Mouse (Mus musculus) neural tube, embryonic 11.5 days (tissue): ENCODE measurements at regions not wholly inside any gene's neighbourhood (a gene's known extent, or its start where the extent isn't known, plus 50 kb on each side); places are given as distances from the start of the nearest gene placed in this dataset.

Experiments
- ATAC-seq: fragments of 200-750 bp; cut with Nextera tagmentation; 2 replicates; pipeline ENCODE4 v1.8.0; 2017; ENCODE audit warnings: moderate number of reproducible peaks, mild to moderate bottlenecking, moderate TSS enrichment, moderate library complexity; ENCODE audit not compliant: insufficient read depth, low FRiP score, low TSS enrichment
- DNase-seq: peaks from one replicate; pipeline ENCODE4 v3.0.0-alpha.2; 2015; ENCODE audit warnings: low spot score
- H3K27ac ChIP-seq: fragments of 300-500 bp; sonication (generic); 2 replicates; pipeline ENCODE4 v1.5.1; 2014; ENCODE audit warnings: low read depth, mild to moderate bottlenecking, low read length
- H3K27me3 ChIP-seq: fragments of 300-500 bp; sonication (generic); 2 replicates; pipeline ENCODE4 v1.6.1; 2014; ENCODE audit warnings: mild to moderate bottlenecking, low read length, mixed read lengths; ENCODE audit not compliant: control insufficient read depth, insufficient read depth
- H3K36me3 ChIP-seq: fragments of 300-500 bp; sonication (generic); 2 replicates; pipeline ENCODE4 v1.6.1; 2014; ENCODE audit warnings: mild to moderate bottlenecking, low read length, moderate library complexity, mixed read lengths; ENCODE audit not compliant: control insufficient read depth, insufficient read depth
- H3K4me1 ChIP-seq: fragments of 300-500 bp; sonication (generic); 2 replicates; pipeline ENCODE4 v1.6.1; 2014; ENCODE audit warnings: low read length, mixed read lengths; ENCODE audit not compliant: control insufficient read depth, insufficient read depth
- H3K4me2 ChIP-seq: fragments of 300-500 bp; sonication (generic); 2 replicates; pipeline ENCODE4 v1.6.1; 2014; ENCODE audit warnings: low read depth, mild to moderate bottlenecking, moderate library complexity
- H3K4me3 ChIP-seq: fragments of 300-500 bp; sonication (generic); 2 replicates; pipeline ENCODE4 v1.5.1; 2014; ENCODE audit warnings: low read depth, low read length
- H3K9ac ChIP-seq: fragments of 300-500 bp; sonication (generic); 2 replicates; pipeline ENCODE4 v1.6.1; 2014; ENCODE audit warnings: mild to moderate bottlenecking, low read length
- H3K9me3 ChIP-seq: fragments of 300-500 bp; sonication (generic); 2 replicates; pipeline ENCODE4 v1.6.1; 2016; ENCODE audit warnings: low read length; ENCODE audit not compliant: control insufficient read depth
- WGBS: fragments of 180-500 bp; shearing (Covaris S2); extraction: QIAGEN DNeasy Blood & Tissue Kit; methylation state at CpG from one replicate; pipeline ENCODE4 v1.1.7; 2014; 5-methylcytosine and 5-hydroxymethylcytosine counted together

- no peak overlapping the region for H3K4me3 ChIP-seq
- H3K27ac ChIP-seq: no peak overlapping the region
- H3K4me1 ChIP-seq: no peaks in the 10 kb centered on the region
- 89% methylated on average over 3 of the region's 3 CpGs for WGBS
- no peak overlapping the region for H3K4me2 ChIP-seq
- no peak for ATAC-seq
- no peaks in the 10 kb centered on the region for H3K36me3 ChIP-seq
- DNase-seq: no peak
- H3K27me3 ChIP-seq: no peaks in the 10 kb centered on the region
- no peak overlapping the region for H3K9ac ChIP-seq
- no peaks in the 10 kb centered on the region for H3K9me3 ChIP-seq
Measured at GRCm38 (mm10) chr9:94467846-94468245, 70.0 kb downstream of the 1190002N15Rik start.

- Histone ChIP-seq H3K27me3 (no peaks in the 10 kb centered on the region), H3K36me3 (no peaks in the 10 kb centered on the region), H3K9ac (no peak overlapping the region), H3K9me3 (no peaks in the 10 kb centered on the region), H3K4me2 (no peak overlapping the region), H3K4me1 (no peaks in the 10 kb centered on the region), H3K4me3 (no peak overlapping the region), H3K27ac (no peak overlapping the region)
- DNase-seq: no peak
- no peak for ATAC-seq
- WGBS: 57% methylated on average over 6 of the region's 6 CpGs
Measured at GRCm38 (mm10) chr9:94456085-94456531, 81.8 kb downstream of the 1190002N15Rik start.

DNA sequence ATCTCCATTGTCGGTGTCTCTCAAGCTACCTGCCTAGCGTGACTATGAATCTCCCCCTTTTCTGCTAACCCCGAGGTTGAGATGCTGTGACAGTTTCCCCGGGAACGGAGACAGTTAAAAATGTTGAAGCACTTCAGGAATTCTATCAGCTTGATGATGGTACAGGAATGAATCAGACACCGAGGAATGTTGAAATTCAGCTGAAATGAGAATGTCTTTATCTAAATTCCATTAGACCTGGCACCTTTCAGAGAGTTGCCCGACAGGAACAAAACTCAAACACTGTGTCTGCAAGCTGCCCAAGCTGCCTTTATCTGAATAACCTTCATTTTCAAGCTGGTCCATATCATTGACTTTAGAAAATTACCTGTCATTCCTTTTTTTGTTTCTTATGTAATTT, 82.4 kb downstream of the 1190002N15Rik start:
- ATAC-seq: no peak
- H3K36me3 ChIP-seq: no peaks in the 10 kb centered on the region
- no peaks in the 10 kb centered on the region for H3K4me1 ChIP-seq
- H3K27ac ChIP-seq: no peak overlapping the region
- H3K9me3 ChIP-seq: no peaks in the 10 kb centered on the region
- no peak overlapping the region for H3K4me2 ChIP-seq
- 74% methylated on average over 7 of the region's 7 CpGs for WGBS
- H3K27me3 ChIP-seq: no peaks in the 10 kb centered on the region
- no peak overlapping the region for H3K9ac ChIP-seq
- DNase-seq: no peak
- H3K4me3 ChIP-seq: no peak overlapping the region

DNA sequence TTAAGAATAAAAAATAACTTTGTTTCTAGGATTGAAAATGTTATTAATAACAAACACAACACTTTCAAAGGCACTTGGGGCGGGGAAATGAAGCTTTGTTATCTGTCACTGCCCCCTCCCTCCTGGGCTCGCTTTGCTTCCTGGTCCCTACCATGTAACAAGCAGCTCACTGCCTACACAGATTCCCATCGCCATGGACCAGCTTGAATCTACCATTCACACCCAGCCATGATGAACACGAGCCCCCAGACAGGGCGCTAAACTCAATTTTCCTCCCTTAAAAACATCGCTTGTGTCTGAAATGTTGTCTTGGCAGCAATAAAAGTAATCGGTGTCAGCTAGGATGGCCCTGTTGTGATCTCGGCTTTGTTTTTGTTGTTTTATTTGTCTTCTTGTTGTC, 88.0 kb downstream of the 1190002N15Rik start:
- 72% methylated on average over 8 of the region's 8 CpGs for WGBS
- no peak overlapping the region for H3K4me3 ChIP-seq
- ATAC-seq: no peak

DNA sequence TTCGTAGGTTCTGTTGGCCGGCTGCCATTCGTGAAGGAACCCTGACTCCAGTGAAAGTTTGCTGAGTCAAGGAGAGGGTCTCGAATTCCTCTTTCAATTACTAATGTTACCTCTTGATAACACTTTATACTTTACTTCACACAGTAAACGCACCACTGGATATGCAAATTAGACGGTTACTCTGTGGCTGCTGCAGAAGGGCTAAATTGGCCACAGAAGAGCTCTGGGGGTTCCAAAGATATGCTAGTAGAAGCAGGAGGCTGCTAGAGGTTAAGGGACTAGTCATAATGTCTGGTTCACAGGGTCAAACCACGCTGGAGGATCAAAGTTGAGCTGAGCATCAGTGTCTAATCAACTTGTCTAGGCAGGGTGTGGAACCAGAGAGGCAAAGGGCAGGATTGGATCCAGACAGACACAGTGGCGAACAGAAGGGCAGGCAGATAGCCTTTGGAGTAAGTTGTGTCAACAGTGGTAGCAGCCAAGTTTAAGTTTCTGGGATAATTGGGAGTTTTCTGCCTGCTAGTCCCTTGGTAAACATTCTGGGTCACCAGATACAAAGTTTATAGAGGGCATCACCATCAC, 91.6 kb downstream of the 1190002N15Rik start:
- H3K9me3 ChIP-seq: no peaks in the 10 kb centered on the region
- no peak overlapping the region for H3K9ac ChIP-seq
- H3K4me3 ChIP-seq: no peak overlapping the region
- no peak overlapping the region for H3K27ac ChIP-seq
- 84% methylated on average over 8 of the region's 8 CpGs for WGBS
- no peak overlapping the region for H3K4me2 ChIP-seq
- no peaks in the 10 kb centered on the region for H3K4me1 ChIP-seq
- no peak for ATAC-seq
- H3K27me3 ChIP-seq: no peaks in the 10 kb centered on the region
- H3K36me3 ChIP-seq: no peaks in the 10 kb centered on the region
- DNase-seq: no peak

More for the DNA sequence above, 88.0 kb downstream of the 1190002N15Rik start:
- Histone ChIP-seq H3K4me2 (no peak overlapping the region), H3K4me1 (no peaks in the 10 kb centered on the region), H3K9me3 (no peaks in the 10 kb centered on the region), H3K27ac (no peak overlapping the region), H3K9ac (no peak overlapping the region), H3K36me3 (no peaks in the 10 kb centered on the region), H3K27me3 (no peaks in the 10 kb centered on the region)
- no peak for DNase-seq

DNA sequence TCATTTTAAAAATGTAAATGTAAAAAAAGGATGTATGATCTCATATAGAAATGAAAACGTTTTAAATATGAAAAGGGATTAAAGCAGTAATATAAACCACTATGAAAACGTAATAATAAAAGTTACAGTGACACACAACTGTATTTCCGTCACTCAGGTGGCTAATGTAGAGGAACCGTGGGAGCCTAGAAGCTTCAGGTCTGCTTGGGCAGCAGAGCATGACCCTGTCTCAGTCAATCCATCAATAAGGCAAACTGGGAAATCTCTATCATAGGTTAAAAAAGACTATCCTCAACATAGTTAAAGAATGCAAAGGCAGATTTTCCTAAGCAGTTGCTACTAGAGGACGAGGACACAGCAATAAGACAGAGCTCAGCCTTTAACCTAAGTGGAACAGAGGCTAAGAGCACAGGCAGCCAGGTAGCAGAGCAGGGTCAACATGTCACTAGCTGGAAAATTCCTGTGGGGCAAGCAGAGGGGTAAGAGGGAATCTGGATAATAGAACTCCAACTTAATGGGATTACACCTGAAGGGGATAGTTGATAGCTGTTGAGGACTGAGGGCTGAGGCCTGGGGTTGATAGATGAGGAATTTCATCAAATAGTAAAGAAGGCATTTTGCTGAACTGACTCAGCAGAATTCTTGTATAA, 93.6 kb downstream of the 1190002N15Rik start:
- ATAC-seq (no peak), DNase-seq (no peak)
- Histone ChIP-seq H3K27ac (no peak overlapping the region), H3K4me2 (no peak overlapping the region), H3K27me3 (no peaks in the 10 kb centered on the region), H3K4me3 (no peak overlapping the region), H3K9me3 (no peaks in the 10 kb centered on the region), H3K9ac (no peak overlapping the region), H3K4me1 (no peaks in the 10 kb centered on the region), H3K36me3 (no peaks in the 10 kb centered on the region)
- WGBS: 75% methylated on average over 5 of the region's 5 CpGs

DNA sequence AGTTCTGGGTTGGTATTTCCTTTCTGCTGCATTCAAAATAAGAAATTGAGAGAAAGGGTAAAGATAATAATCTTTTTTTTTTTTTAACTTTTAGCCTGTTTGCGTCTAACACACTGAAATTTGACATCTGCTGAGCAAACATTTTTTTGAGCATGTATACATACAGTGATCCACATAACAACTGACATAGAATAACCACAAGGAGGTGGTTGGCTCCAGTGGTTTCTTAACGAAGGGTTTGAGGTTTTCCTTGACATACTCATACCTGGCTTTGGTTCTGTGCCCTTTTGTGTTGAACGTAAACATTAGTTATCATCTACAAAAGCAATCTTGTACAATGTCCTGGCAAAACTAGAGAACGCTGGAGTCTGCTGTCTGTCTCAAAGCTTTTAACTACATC, 96.5 kb downstream of the 1190002N15Rik start:
- Histone ChIP-seq H3K4me1 (no peaks in the 10 kb centered on the region), H3K4me2 (no peak overlapping the region), H3K27me3 (no peaks in the 10 kb centered on the region), H3K9me3 (no peaks in the 10 kb centered on the region), H3K36me3 (no peaks in the 10 kb centered on the region), H3K4me3 (no peak overlapping the region), H3K9ac (no peak overlapping the region), H3K27ac (no peak overlapping the region)
- no peak for ATAC-seq
- WGBS: 94% methylated on average over 4 of the region's 4 CpGs
- DNase-seq: no peak

DNA sequence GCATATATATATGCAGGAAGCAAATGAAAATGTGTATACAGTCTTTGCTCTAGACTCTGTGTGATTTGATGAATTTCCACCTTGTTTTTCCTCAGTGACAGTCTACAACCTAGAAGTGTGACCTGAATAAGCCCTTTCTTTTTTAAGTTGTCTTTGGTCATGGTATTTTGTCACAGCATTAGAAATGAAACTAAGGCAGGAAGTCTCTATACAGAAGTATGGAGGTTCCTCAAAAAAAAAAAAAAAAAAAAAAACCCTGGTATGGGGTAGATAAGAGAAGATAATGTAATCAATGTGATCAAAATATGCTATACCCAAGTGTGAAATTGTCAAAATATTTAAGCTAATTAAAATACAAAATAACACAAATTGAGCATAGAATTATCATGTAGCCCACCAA, 104.4 kb downstream of the 1190002N15Rik start:
- Histone ChIP-seq H3K27ac (no peak overlapping the region), H3K4me3 (no peak overlapping the region), H3K4me2 (no peak overlapping the region), H3K27me3 (no peaks in the 10 kb centered on the region), H3K9me3 (no peaks in the 10 kb centered on the region), H3K4me1 (no peaks in the 10 kb centered on the region), H3K36me3 (no peaks in the 10 kb centered on the region), H3K9ac (no peak overlapping the region)
- DNase-seq (no peak), ATAC-seq (no peak)

- Histone ChIP-seq H3K27me3 (no peaks in the 10 kb centered on the region), H3K27ac (no peak overlapping the region), H3K4me3 (no peak overlapping the region), H3K4me2 (no peak overlapping the region), H3K9ac (no peak overlapping the region), H3K4me1 (no peaks in the 10 kb centered on the region), H3K9me3 (no peaks in the 10 kb centered on the region), H3K36me3 (no peaks in the 10 kb centered on the region)
- 89% methylated on average over 3 of the region's 3 CpGs for WGBS
- ATAC-seq: no peak
- no peak for DNase-seq
Measured at GRCm38 (mm10) chr9:94432144-94432747, 105.6 kb downstream of the 1190002N15Rik start.
